In genomic region chr10:40062812-40063211, GRCm38 (mm10) we compare ENCODE assay signal across 19 mouse cellular contexts. TPM values are rescaled to one million over a fixed set of nuclear protein-coding genes. Genes with fewer than 3 reads are reported as not detected.
DNase-seq lines count a peak whose midpoint lies in the region; ATAC-seq and TF ChIP-seq lines count a peak whose summit lies in the region.
"Had no signal": no experiment of that assay in that cellular context is flagged by ENCODE, and none has a peak within 500 bp of the region (broad histone marks: within the 10 kb centered on the region; RNA-seq: fewer than 3 reads in every experiment).

No protein-coding gene starts in this region.

- ATAC-seq in kidney, embryonic 16.5 days (ENCODE audit: low FRiP score, low TSS enrichment) = peak; percentile 24
- ATAC-seq in liver, embryonic 15.5 days (ENCODE audit: insufficient read depth) = no peak
- ATAC-seq: inflammation-experienced regulatory T-cells, adult 6 months had no signal

- no peak overlapping the region for H3K9ac ChIP-seq in kidney, embryonic 16.5 days (replicated peaks; ENCODE audit: low read length)
- no peak overlapping the region for H3K9ac ChIP-seq in ES-E14 (ENCODE audit: insufficient read depth, low read depth, low read length, poor library complexity, severe bottlenecking)
- H3K9ac ChIP-seq in liver, embryonic 15.5 days = no peak overlapping the region
- H3K9ac ChIP-seq: heart, embryonic 13.5 days; hindbrain, embryonic 13.5 days; lung, embryonic 15.5 days; stomach, embryonic 15.5 days had no signal

- no peak overlapping the region for H3K4me3 ChIP-seq in kidney, embryonic 16.5 days (ENCODE audit: low read length)
- H3K4me3 ChIP-seq in ES-E14 (ENCODE audit: insufficient read depth in 1 of 2, low read depth in 1 of 2, low read length in 2 of 2, poor library complexity in 1 of 2, severe bottlenecking in 1 of 2) = no peak overlapping the region
- no peak overlapping the region for H3K4me3 ChIP-seq in liver, embryonic 15.5 days (replicated peaks)
- H3K4me3 ChIP-seq: heart, embryonic 13.5 days; hindbrain, embryonic 13.5 days; layer of hippocampus, adult 2 months; lung, embryonic 15.5 days; stomach, embryonic 15.5 days had no signal

- no peaks in the 10 kb centered on the region for H3K9me3 ChIP-seq in kidney, embryonic 16.5 days (ENCODE audit: low read length)
- H3K9me3 ChIP-seq in ES-E14 (ENCODE audit: control insufficient read depth, insufficient read depth, low read depth, low read length) = no peaks in the 10 kb centered on the region
- no peaks in the 10 kb centered on the region for H3K9me3 ChIP-seq in liver, embryonic 15.5 days (replicated peaks)
- H3K9me3 ChIP-seq: heart, embryonic 13.5 days; hindbrain, embryonic 13.5 days; lung, embryonic 15.5 days; stomach, embryonic 15.5 days had no signal

- no peaks in the 10 kb centered on the region for H3K27me3 ChIP-seq in kidney, embryonic 16.5 days (ENCODE audit: insufficient read depth, low read length)
- no peaks in the 10 kb centered on the region for H3K27me3 ChIP-seq in liver, embryonic 15.5 days
- H3K27me3 ChIP-seq: heart, embryonic 13.5 days; hindbrain, embryonic 13.5 days; lung, embryonic 15.5 days; stomach, embryonic 15.5 days had no signal

- H3K27ac ChIP-seq in kidney, embryonic 16.5 days (ENCODE audit: low read length) = peak overlapping the region; percentile 67
- H3K27ac ChIP-seq in ES-E14 (ENCODE audit: insufficient read depth, low read depth, low read length, poor library complexity, severe bottlenecking) = no peak overlapping the region
- peak overlapping the region; percentile 51; the same call in 1 of the 2 replicates for H3K27ac ChIP-seq in liver, embryonic 15.5 days (replicated peaks)
- H3K27ac ChIP-seq: heart, embryonic 13.5 days; hindbrain, embryonic 13.5 days; layer of hippocampus, adult 2 months; lung, embryonic 15.5 days; stomach, embryonic 15.5 days had no signal

- no peak for DNase-seq in kidney, postnatal 25 days
- DNase-seq in ES-E14 (ENCODE audit: low read depth, low spot score) (peak; percentile 9), ZHBTc4 (ENCODE audit: low read depth, low spot score) (peak; percentile 21)
- DNase-seq in cerebellum, postnatal 10 days = no peak
- no peak for DNase-seq in cerebellum, postnatal 14 days
- DNase-seq: cerebellum, adult 18-20 months; gastrocnemius, postnatal 10 days; heart, adult 18-20 months; right cerebral cortex, postnatal 25 days had no signal

- in situ Hi-C loops in ES-E14 (cut with MboI; ENCODE audit: low sequenced_read_pairs in 2 of 2, unreplicated experiment in 2 of 2) = no loop called here

- no peaks in the 10 kb centered on the region for H3K36me3 ChIP-seq in kidney, embryonic 16.5 days (ENCODE audit: insufficient read depth, low read length)
- H3K36me3 ChIP-seq in ES-E14 (ENCODE audit: control insufficient read depth, insufficient read depth, low read length, poor library complexity, severe bottlenecking) = no peaks in the 10 kb centered on the region
- H3K36me3 ChIP-seq in liver, embryonic 15.5 days (replicated peaks) = peaks cover 63% of the 10 kb centered on the region
- H3K36me3 ChIP-seq: heart, embryonic 13.5 days; hindbrain, embryonic 13.5 days; lung, embryonic 15.5 days; stomach, embryonic 15.5 days had no signal

- WGBS in kidney, embryonic 16.5 days = 49% methylated on average over 6 of the region's 6 CpGs
- WGBS in liver, embryonic 15.5 days (ENCODE audit: insufficient replicate concordance) = 79% methylated on average over 6 of the region's 6 CpGs

- H3K4me1 ChIP-seq in kidney, embryonic 16.5 days (ENCODE audit: insufficient read depth, low read length) = peaks cover 29% of the 10 kb centered on the region
- H3K4me1 ChIP-seq in ES-E14 (ENCODE audit: control insufficient read depth in 2 of 2, insufficient read depth in 2 of 2, low read length in 2 of 2, poor library complexity in 1 of 2) = no peaks in the 10 kb centered on the region
- H3K4me1 ChIP-seq in liver, embryonic 15.5 days (replicated peaks) = peaks cover 4% of the 10 kb centered on the region
- H3K4me1 ChIP-seq: stomach, embryonic 15.5 days had no signal

- H3K4me2 ChIP-seq in kidney, embryonic 16.5 days (replicated peaks; ENCODE audit: low read depth, low read length) = peak overlapping the region; percentile 20
- 0 out of 2 replicates have a peak overlapping the region, but pooled peaks have one; percentile 11 for H3K4me2 ChIP-seq in liver, embryonic 15.5 days
- H3K4me2 ChIP-seq: heart, embryonic 13.5 days; hindbrain, embryonic 13.5 days; lung, embryonic 15.5 days; midbrain, embryonic 11.5 days; stomach, embryonic 15.5 days had no signal

TF ChIP-seq in ES-E14, 5 proteins besides CTCF, POLR2A, EP300 and RAD21:
- no peak for TF ChIP-seq CHD2 (IDR thresholded peaks at IDR 0.05; ENCODE audit: low read depth, low read length)
- TF ChIP-seq ZC3H11A (IDR thresholded peaks at IDR 0.05; ENCODE audit: borderline replicate concordance, low read depth, low read length) = no peak
- no peak for TF ChIP-seq MAFK (IDR thresholded peaks at IDR 0.05; ENCODE audit: insufficient read depth, low read depth, low read length)
- no peak for TF ChIP-seq HCFC1 (IDR thresholded peaks at IDR 0.05; ENCODE audit: borderline replicate concordance, insufficient read depth, low read length)
- TF ChIP-seq ZNF384 (IDR thresholded peaks at IDR 0.05; ENCODE audit: low read depth, low read length) = no peak

RNA-seq across cellular contexts. Expression of gene Mfsd4b1, which starts 37.7 kb away (rescaled TPM):
- polyA plus RNA-seq in kidney, embryonic 16.5 days (2015; fragmentation: Nextera tagmentation; extraction: Ambion mirVana) = 9.0 and 12.0 TPM in 2 replicates
- 0.09 TPM in 1 of 2 replicates, not detected in the other for total RNA-seq in ES-E14 (2012; rRNA removed)
- 0.54 and 0.70 TPM in 2 replicates for polyA plus RNA-seq in liver, embryonic 15.5 days (2015; fragmentation: Nextera tagmentation; extraction: Ambion mirVana)
- polyA plus RNA-seq: forebrain, embryonic 11.5 days; inflammation-experienced regulatory T-cells, adult 6 months; midbrain, embryonic 11.5 days had no signal

Comparison
In these comparisons a context has a peak if more than half of its experiments do, and no peak if none do; other contexts are left out.
1. DNase-seq: peak in ES-E14 (single experiment) and ZHBTc4 (single experiment); none in kidney, postnatal 25 days (0 of 2), cerebellum, postnatal 10 days (0 of 2) and cerebellum, postnatal 14 days (0 of 2).